Mouse (Mus musculus) C2C12 (cell line): ENCODE data around the gene Gtf2ird1.

Experiments
- CTCF ChIP-seq: IDR thresholded peaks from one replicate; pipeline ENCODE4 v1.5.1; 2011; ENCODE audit not compliant: control insufficient read depth, insufficient read depth, insufficient read length
- MYOG ChIP-seq: IDR thresholded peaks from one replicate; pipeline ENCODE4 v1.6.1; 2011; ENCODE audit not compliant: control insufficient read depth, insufficient read length; ENCODE audit errors: extremely low read depth

GRCm38 (mm10) chr5:134371511-134372289, 84.8 kb downstream of the Gtf2ird1 start:
- TF ChIP-seq MYOG (no peak), CTCF (no peak)
